Mouse (Mus musculus) embryo, embryonic 10 days (tissue): ENCODE data around the gene Lck.

Experiments
- DNase-seq: peaks from one replicate; pipeline ENCODE4 v3.0.0-alpha.2; 2015; ENCODE audit warnings: low spot score

Lck gene

DNA sequence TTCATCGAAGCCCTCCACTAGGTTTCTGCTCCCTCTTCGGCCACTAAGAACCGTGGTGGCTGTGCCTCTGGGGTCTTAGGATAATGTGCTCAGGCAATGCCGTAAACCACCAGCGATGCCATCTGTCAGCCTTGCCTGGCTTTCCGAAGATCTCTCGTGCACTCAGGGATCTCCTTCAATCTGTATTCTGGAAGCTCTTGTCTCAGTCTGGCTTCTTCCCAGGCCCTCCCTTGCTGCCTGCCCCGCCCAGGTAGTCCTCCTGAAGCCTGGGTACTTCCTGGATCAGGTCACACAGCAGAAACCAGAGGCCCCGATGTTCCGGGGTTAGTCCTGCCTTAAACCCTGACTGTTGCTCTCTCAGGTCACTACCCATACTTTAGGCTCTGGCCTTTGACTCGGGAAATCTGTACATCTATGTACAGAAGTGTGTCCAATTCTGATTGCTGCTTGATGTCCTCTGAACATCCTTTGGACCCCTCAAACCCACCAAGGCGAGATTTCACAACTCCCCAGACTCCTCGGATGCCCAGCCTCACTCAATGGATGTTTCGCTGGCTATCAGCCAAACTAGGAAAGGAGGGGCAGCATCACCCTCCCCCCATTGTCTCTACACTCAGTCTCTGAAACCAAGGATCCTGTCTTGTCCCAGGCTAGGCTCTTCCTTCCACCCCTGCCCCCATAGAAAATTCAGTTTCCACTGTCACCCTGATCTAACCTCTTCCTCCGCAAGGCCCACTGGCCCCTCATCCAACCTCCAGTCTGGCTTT, 64.4 kb downstream of the Lck start:
- DNase-seq = no peak

DNA sequence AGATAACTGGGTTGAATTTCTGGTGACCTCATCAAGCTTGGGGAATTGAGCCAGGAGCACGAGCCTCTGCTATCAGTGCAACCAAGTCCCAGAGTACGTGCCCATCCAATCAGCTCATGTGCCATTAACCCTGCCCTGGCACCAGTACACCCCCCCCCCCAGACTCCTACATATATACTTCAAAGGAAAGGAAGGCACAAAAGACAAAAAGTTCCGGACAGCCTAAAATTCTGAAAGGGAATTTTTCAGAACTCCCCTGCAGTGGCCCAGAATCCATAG, 65.3 kb downstream of the Lck start:
- no peak for DNase-seq

DNA sequence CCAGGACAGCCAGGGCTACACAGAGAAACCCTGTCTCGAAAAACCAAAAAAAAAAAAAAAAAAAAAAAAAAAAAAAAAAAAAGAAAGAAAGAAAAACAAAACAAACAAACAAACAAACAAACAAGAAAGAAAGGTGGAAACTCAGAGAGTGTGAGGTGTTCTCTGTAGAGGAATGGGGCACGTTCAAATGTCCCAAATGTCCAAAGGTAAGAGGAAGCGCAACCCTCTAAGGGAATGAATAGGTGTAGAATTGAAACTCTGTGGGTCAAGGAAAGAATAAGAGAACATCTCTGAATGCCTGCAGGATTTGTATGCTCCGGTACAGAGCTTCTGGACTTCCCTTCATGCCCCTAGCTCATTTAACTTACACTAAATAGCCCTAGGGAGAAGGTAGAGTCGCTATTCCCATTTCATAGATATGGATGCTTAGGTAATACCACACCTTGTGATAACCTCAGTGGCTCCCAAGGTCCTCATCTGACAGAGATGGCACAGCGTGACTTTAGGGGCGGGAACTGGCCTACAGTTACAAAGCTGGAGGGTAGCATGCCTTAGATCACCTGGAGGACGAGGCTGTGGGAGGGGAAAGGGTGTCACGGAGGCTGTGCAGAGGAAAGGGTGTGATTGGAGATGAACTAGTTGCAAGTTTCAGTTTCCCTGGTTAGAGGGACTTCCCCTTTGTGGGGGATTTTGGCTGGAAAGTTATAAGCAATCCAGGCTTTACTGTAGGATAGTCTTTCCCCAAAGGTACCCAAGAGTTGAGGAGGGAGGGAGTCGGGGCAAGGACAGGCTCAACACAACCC, 65.8 kb downstream of the Lck start:
- no peak for DNase-seq

DNA sequence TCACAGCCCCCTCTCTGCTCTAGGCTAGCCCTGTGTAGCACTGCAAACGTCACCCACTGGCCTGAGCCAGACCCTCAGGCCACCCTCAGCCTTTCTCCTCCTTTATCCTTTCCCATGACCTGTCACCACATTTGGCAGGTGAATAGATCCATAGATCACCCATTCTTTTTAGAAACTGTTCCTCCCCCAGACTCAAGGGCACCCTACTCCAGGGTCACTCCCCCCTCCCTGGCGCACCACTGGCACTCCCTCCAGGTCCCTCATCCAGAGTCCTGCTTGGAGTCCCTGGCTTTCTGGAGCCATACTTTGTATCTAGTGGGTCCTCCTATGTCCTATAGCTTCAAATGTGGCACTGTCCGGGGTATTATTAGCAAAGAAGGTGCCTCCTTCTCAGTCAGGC, 67.9 kb downstream of the Lck start:
- no peak for DNase-seq

DNA sequence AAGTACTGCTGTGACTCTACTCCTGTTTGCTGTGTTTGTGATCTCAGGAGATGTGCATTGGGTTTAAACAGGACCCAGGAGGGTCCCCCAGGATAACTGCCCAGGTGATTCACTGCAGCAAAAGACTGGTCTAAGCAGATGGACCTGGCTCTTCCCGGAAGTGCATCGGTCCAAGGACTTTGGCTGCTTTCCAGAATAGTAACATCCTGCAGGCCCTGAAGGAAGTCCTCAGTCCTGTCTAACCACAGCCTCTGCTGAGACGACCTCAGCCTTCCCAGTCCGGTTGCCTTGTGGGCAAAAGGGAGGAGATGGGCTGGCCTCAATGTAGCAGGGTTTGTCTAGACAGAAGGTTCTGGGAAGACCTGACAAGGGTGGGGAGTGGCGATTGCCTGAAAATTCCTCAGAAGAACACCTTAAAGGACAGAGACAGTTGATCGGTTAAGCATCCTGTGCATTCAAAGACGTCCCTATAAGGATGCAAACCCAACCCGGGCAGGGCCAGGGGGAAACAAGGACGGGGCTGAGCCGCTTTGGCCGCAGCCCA, 70.5 kb downstream of the Lck start:
- no peak for DNase-seq

DNA sequence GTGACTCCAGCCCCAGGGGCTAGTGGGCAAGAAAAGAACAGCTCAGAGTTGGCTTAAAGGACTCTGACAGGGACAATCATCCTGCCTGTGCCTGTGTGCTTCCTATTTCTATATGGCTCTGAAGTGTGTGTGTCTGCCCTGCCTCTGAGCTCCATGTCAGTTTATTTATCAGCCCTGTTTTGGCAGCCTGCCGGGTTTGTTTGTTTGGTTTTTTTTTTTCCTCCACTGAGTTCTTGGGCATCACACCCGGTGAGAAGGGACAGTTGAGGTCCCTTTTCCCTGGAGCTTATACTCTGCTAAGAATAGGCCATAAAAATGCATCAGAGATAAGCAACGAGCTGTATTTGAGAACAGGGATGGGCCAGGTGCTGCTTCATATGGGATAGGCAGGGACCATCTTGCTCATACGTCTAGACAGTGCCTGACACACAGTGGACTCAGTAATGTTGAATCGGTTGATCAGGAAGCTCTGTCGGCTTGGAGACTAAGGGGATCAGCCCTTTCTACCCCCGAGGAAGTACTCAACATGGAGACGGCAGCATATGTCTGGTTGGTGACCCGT, 71.0 kb downstream of the Lck start:
- DNase-seq = no peak

DNA sequence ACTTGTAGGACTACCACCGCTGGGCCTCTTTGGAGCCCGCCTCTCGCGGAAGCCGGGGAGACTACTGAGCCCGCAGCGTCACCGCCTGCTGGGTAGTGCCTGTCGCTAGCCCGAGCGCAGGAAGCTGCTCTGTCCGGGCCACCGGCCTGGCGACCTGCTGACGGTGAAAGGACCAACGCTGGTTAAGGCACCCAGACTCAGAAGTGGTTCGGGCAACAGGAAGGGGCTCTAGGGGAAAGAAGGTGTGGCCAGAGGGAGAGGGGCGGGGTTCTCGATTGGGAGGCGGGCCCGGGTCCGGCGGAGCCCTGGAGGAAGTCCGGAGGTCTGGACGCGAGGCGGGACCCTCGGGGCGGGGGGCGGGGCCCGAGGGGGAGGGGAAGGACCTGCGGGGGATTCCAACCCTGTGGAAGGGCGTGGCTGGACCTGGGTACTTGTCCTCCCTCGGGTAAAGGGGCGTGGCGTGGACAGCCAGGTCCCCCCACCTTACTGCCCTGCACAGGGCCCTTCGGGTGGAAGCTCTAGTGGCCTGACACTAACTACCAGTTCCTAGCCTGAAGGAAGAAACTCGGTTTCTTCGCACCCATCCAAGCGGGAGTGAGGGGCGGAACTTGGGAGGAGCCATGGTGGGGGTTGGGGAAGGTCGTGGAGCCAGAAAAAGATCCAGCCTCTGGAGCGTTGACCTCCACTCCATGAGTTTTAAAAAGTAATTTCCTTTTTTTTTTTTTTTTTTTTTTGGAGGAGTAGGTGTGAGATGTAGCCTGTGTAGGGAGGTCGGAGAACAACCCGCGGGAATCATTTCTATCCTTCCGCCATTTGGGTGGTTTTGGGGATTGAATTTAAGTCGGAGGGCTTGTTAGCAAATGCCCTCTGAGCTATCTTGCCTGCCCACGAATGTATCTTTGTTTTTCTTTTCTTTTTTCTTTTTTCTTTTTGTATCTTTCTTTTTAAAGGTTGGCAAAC, 72.6 kb downstream of the Lck start:
- peak; percentile 89 for DNase-seq

DNA sequence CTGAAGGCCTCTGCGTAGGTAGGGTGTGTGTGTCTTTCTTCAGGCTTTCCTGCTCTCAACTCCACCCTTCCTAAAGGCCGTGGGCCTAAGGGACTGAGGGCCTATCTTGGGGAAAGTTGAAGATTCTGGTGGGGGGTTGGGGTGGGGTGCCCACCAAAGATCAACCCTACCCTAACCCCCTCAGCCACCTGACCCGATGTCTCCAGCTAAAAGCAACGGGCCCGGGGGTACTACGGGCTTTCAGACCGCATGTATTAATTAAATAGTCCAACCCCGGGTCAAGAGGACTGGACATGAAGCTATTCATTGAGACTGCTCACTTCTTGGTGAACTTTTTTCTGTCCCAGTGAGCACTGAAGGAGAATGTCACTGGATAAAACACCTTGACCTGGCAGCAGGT, 73.4 kb downstream of the Lck start:
- no peak for DNase-seq

DNA sequence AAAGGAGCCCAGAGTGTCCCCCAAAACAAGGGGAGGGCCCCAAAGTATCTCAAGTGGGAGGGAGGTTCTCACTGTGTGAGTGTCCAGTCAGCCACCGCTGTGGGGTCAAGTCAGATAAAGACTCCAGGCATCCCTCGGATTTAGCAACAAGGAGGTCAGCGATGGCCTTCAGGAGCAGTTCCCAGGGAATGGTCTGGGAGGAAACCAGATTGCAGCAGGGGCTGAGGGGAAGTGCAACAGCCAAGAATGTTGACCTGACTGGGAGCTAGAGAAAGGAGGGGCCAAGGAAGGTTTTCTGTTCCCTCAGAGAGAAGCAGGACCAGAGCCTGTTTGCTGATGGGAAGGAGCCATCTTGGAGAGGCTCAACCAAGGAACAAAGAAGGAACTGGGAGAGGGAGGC, 74.5 kb downstream of the Lck start:
- no peak for DNase-seq
